Mouse (Mus musculus) myocyte (in vitro differentiated cells): Measurements from ENCODE around the gene Clint1. TPM values are rescaled to one million over a fixed set of nuclear protein-coding genes. Genes with fewer than 3 reads are reported as not detected.
A peak's percentile ranks its signal among the peaks of the same experiment; 100 is the strongest.
"Not testable (repeated sequence)": the region's sequence is repeated elsewhere in the genome, so short reads cannot be mapped to it uniquely, and the experiment has no call there.

Source experiments
- H3K27me3 ChIP-seq: one replicate; pipeline ENCODE4 v1.6.1; 2011; ENCODE audit not compliant: control insufficient read depth, insufficient read depth, insufficient read length
- H3K36me3 ChIP-seq: one replicate; pipeline ENCODE4 v1.6.1; 2011; ENCODE audit not compliant: control insufficient read depth, insufficient read depth
- H3K4me2 ChIP-seq: one replicate; pipeline ENCODE4 v1.6.1; 2011; ENCODE audit warnings: low read depth, control low read depth
- H3K4me3 ChIP-seq: one replicate; pipeline ENCODE4 v1.5.1; 2011; ENCODE audit warnings: mild to moderate bottlenecking, control low read depth, moderate library complexity
- H3K79me2 ChIP-seq: one replicate; pipeline ENCODE4 v1.6.1; 2011; ENCODE audit not compliant: control insufficient read depth, insufficient read depth
- H3ac ChIP-seq: one replicate; pipeline ENCODE4 v1.6.1; 2011; ENCODE audit not compliant: control insufficient read depth, insufficient read length
- CEBPB ChIP-seq: IDR thresholded peaks from 2 replicates; pipeline ENCODE4 v1.6.1; 2011; ENCODE audit warnings: mild to moderate bottlenecking, moderate library complexity; ENCODE audit not compliant: poor library complexity, insufficient read depth, severe bottlenecking
- E2F4 ChIP-seq: IDR thresholded peaks from one replicate; pipeline ENCODE4 v1.6.1; 2011; ENCODE audit warnings: mild to moderate bottlenecking, control low read depth, moderate library complexity; ENCODE audit not compliant: insufficient read depth
- MAX ChIP-seq: IDR thresholded peaks from one replicate; pipeline ENCODE4 v1.6.1; 2011; ENCODE audit warnings: low read depth, mild to moderate bottlenecking, control low read depth
- MYOD1 ChIP-seq, 3 experiments: IDR thresholded peaks; one replicate each; pipeline ENCODE4 v1.6.1; 2011; ENCODE audit warnings: control low read depth in 2 of 3, low read depth in 2 of 3, mild to moderate bottlenecking in 2 of 3, moderate library complexity in 1 of 3; ENCODE audit not compliant: insufficient read length in 2 of 3, control insufficient read depth in 1 of 3
- MYOG ChIP-seq, 3 experiments: IDR thresholded peaks; one replicate each; pipeline ENCODE4 v1.6.1; 2011; ENCODE audit warnings: control low read depth in 2 of 3, low read depth in 2 of 3, mild to moderate bottlenecking in 2 of 3; ENCODE audit not compliant: insufficient read length in 2 of 3, control insufficient read depth in 1 of 3, insufficient read depth in 1 of 3
- POLR2A ChIP-seq: IDR thresholded peaks from one replicate; pipeline ENCODE4 v1.6.1; 2011; ENCODE audit warnings: low read depth, mild to moderate bottlenecking, control low read depth, moderate library complexity; ENCODE audit not compliant: insufficient read length
- POLR2AphosphoS2 ChIP-seq: IDR thresholded peaks from one replicate; pipeline ENCODE4 v1.6.1; 2011; ENCODE audit warnings: low read depth, control low read depth; ENCODE audit not compliant: insufficient read length
- REST ChIP-seq: IDR thresholded peaks from one replicate; pipeline ENCODE4 v1.6.1; 2011; ENCODE audit warnings: mild to moderate bottlenecking, control low read depth, moderate library complexity; ENCODE audit not compliant: insufficient read depth, insufficient read length
- SRF ChIP-seq: IDR thresholded peaks from one replicate; pipeline ENCODE4 v1.6.1; 2011; ENCODE audit warnings: low read depth; ENCODE audit not compliant: control insufficient read depth, insufficient read length
- TCF12 ChIP-seq: IDR thresholded peaks from one replicate; pipeline ENCODE4 v1.6.1; 2011; ENCODE audit warnings: mild to moderate bottlenecking, control low read depth; ENCODE audit not compliant: poor library complexity, insufficient read depth, severe bottlenecking
- TCF3 ChIP-seq: IDR thresholded peaks from one replicate; pipeline ENCODE4 v1.6.1; 2011; ENCODE audit warnings: low read depth, control low read depth; ENCODE audit not compliant: insufficient read length
- USF1 ChIP-seq: IDR thresholded peaks from one replicate; pipeline ENCODE4 v1.6.1; 2011; ENCODE audit warnings: low read depth, mild to moderate bottlenecking, control low read depth, moderate library complexity
- polyA plus RNA-seq: library from polyadenylated mRNA; unstranded; fragments of >200 nt; fragmentation: generic; extraction: Trizol; gene quantifications from one replicate; pipeline ENCODE4 v1.2.1, GENCODE M21; 2012; ENCODE audit warnings: missing spikeins

Clint1 gene
- polyA plus RNA-seq, 1 experiment = 32.5 TPM

DNA sequence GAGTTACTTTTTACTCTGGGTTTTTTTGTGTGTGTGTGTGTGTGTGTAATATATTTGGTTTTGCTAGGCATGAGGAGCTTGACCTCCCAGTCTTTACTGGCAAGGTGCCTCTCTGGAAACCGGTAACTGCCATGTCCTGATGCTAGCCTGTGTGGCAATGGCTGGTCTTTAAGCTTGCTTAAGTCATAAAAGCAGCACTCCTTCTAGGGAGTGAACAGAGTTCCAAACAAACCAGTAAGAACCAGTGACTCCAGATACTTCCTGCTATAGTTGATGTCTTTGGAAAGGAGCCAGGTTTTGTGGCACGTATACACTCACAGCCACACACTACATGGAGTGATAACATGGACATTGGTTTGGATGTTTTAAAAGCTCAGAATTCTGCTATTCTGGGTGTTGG lies 24.2 kb downstream of the Clint1 start:
- H3K4me3 ChIP-seq = no peak overlapping the region
- H3K79me2 ChIP-seq = peaks cover 70% of the 10 kb centered on the region
- H3K36me3 ChIP-seq = no peaks in the 10 kb centered on the region
- H3ac ChIP-seq = no peak overlapping the region
- no peaks in the 10 kb centered on the region for H3K27me3 ChIP-seq
- no peak for TF ChIP-seq E2F4
- TF ChIP-seq REST = no peak
- no peak for TF ChIP-seq SRF
- TF ChIP-seq USF1 = no peak
- no peak for TF ChIP-seq POLR2A
- no peak for TF ChIP-seq MAX
- no peak overlapping the region for H3K4me2 ChIP-seq

DNA sequence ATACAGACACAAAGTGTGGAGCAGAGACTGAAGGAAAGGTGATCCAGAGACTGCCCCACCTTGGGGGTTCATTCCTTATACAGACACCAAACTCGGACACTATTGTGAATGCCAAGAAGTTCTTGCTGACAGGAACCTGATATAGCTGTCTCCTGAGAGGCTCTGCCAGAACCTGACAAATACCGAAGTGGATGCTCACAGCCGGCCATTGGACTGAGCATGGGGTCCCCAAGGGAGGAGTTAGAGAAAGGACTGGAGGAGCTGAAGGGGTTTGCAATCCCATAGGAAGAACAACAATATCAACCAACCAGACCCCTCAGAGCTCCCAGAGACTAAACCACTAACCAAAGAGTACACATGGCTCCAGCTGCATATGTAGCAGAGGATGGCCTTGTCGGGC lies 27.5 kb downstream of the Clint1 start:
- H3K4me3 ChIP-seq, H3K27me3 ChIP-seq, H3K4me2 ChIP-seq, H3ac ChIP-seq, H3K36me3 ChIP-seq: not testable (repeated sequence)
- H3K79me2 ChIP-seq = peaks cover 60% of the 10 kb centered on the region

GRCm38 (mm10) chr11:45881026-45881682 lies 29.3 kb downstream of the Clint1 start:
- H3K4me3 ChIP-seq = no peak overlapping the region
- peak overlapping the region; percentile 19 for H3K4me2 ChIP-seq
- no peak for TF ChIP-seq POLR2AphosphoS2
- TF ChIP-seq REST = no peak
- H3K36me3 ChIP-seq = no peaks in the 10 kb centered on the region
- peaks cover 42% of the 10 kb centered on the region for H3K79me2 ChIP-seq
- H3K27me3 ChIP-seq = no peaks in the 10 kb centered on the region
- H3ac ChIP-seq = no peak overlapping the region

DNA sequence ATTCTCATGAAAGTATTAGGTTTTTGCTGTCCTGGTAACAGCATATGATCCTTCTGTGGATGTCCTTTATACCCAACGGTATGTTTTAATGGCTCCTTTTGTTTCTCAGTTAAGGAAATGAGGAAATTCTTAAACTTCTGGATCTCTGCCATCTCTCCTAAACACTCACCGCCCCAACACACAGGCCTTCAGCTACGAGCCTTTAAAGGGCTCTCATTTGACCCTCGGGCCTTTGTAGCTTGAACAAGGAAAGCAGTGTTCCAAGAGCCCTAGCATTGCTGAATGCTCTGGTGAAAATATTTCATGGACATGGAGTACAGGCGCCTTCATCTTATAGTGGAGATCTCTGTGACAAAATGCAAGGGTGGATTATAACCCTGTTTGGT lies 29.8 kb downstream of the Clint1 start:
- Histone ChIP-seq H3K36me3 (peaks cover under 1% of the 10 kb centered on the region), H3K4me3 (no peak overlapping the region)
- TF ChIP-seq POLR2AphosphoS2 (no peak), REST (no peak), USF1 (no peak), TCF12 (no peak), SRF (no peak), TCF3 (no peak), MYOD1 (IDR thresholded peaks at IDR 0.05; ENCODE audit: control insufficient read depth in 1 of 3, insufficient read length in 2 of 3, low read depth in 2 of 3) (no peak), MAX (no peak), E2F4 (no peak), CEBPB (no peak), MYOG (IDR thresholded peaks at IDR 0.05; ENCODE audit: control insufficient read depth in 1 of 3, insufficient read depth in 1 of 3, insufficient read length in 2 of 3, low read depth in 2 of 3) (no peak), POLR2A (no peak)

DNA sequence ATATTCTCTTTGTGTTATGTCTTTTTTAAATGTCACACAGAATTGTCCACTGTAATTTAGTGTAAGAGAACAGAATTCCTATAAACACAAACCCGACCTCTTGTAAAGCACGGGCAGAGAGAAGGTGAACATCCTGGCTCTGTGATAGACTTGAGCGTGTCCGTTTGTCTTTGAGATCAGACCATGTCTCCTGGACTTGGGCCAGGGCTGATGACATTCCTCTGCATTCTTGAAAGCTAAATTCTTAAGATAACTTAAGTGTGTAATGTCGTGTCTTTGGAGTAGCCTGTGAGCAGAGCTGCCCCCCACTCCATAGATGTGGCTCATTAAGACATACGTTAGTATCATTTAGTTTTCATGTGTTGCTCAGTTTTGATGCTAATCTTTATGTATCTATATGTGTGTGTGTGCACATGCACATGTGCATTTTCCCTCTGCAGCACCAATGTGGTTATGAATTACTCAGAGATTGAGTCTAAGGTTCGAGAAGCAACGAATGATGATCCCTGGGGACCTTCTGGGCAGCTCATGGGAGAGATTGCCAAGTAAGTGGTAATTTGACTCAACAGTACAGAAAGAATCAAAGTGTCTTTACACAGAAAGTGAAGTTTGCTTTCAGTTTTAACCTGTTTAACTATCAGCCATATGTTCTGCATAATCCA lies 31.6 kb downstream of the Clint1 start:
- peaks cover 9% of the 10 kb centered on the region for H3K36me3 ChIP-seq
- no peaks in the 10 kb centered on the region for H3K27me3 ChIP-seq
- no peak overlapping the region for H3ac ChIP-seq
- H3K4me3 ChIP-seq = peak overlapping the region; percentile 8
- TF ChIP-seq CEBPB = peak; percentile 60
- TF ChIP-seq MYOG (IDR thresholded peaks at IDR 0.05; ENCODE audit: control insufficient read depth in 1 of 3, insufficient read depth in 1 of 3, insufficient read length in 2 of 3, low read depth in 2 of 3) = no peak
- no peak for TF ChIP-seq TCF3
- H3K4me2 ChIP-seq = peak overlapping the region; percentile 94
- H3K79me2 ChIP-seq = peaks cover 24% of the 10 kb centered on the region

More for the DNA sequence above, 29.8 kb downstream of the Clint1 start:
- H3ac ChIP-seq = no peak overlapping the region
- H3K79me2 ChIP-seq = peaks cover 37% of the 10 kb centered on the region
- peak overlapping the region; percentile 19 for H3K4me2 ChIP-seq
- no peaks in the 10 kb centered on the region for H3K27me3 ChIP-seq

DNA sequence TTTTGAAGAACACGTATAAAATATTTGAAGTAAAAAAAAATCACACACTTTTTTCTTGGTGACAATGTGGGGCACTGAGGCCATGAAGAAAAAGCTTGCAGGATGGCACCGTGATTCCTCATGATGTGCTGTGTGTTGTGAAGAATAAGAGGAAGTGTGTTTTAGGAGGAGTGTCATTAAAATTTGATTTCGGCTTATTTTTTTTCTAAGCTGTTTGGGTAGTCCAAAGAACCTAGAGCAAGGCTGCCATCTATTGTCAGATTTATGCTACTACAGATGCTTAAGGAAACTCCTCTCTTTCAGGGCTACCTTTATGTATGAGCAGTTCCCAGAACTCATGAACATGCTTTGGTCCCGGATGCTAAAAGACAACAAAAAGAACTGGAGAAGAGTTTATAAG lies 32.2 kb downstream of the Clint1 start:
- Histone ChIP-seq H3K4me3 (peak overlapping the region; percentile 8), H3K27me3 (no peaks in the 10 kb centered on the region), H3K36me3 (peaks cover 9% of the 10 kb centered on the region), H3K4me2 (peak overlapping the region; percentile 94), H3ac (no peak overlapping the region), H3K79me2 (peaks cover 24% of the 10 kb centered on the region)
- no peak for TF ChIP-seq MYOG (IDR thresholded peaks at IDR 0.05; ENCODE audit: control insufficient read depth in 1 of 3, insufficient read depth in 1 of 3, insufficient read length in 2 of 3, low read depth in 2 of 3)
- TF ChIP-seq REST = no peak
- TF ChIP-seq SRF = no peak
- no peak for TF ChIP-seq E2F4
- TF ChIP-seq MAX = no peak
- TF ChIP-seq TCF12 = no peak
- TF ChIP-seq CEBPB = no peak
- TF ChIP-seq MYOD1 (IDR thresholded peaks at IDR 0.05; ENCODE audit: control insufficient read depth in 1 of 3, insufficient read length in 2 of 3, low read depth in 2 of 3) = no peak
- no peak for TF ChIP-seq POLR2A
- TF ChIP-seq POLR2AphosphoS2 = no peak
- TF ChIP-seq TCF3 = no peak
- TF ChIP-seq USF1 = no peak
